Mouse (Mus musculus): ENCODE measurements around the gene Dnajc7.
"Not testable (repeated sequence)": the region's sequence is repeated elsewhere in the genome, so short reads cannot be mapped to it uniquely, and the experiment has no call there.

Dnajc7 gene

GRCm38 (mm10) chr11:100619982-100620381 is at the start of gene Dnajc7:
Gene Dnajc7, minus strand, starts transcription at chr11:100620168.
- DNase-seq = no peak

GRCm38 (mm10) chr11:100659806-100660205 is 39.8 kb upstream of the Dnajc7 start:
- no peak for DNase-seq

GRCm38 (mm10) chr11:100656458-100656857 is 36.5 kb upstream of the Dnajc7 start:
- DNase-seq = no peak

- DNase-seq = not testable (repeated sequence)
Observed at GRCm38 (mm10) chr11:100655589-100655988, 35.6 kb upstream of the Dnajc7 start.

DNA sequence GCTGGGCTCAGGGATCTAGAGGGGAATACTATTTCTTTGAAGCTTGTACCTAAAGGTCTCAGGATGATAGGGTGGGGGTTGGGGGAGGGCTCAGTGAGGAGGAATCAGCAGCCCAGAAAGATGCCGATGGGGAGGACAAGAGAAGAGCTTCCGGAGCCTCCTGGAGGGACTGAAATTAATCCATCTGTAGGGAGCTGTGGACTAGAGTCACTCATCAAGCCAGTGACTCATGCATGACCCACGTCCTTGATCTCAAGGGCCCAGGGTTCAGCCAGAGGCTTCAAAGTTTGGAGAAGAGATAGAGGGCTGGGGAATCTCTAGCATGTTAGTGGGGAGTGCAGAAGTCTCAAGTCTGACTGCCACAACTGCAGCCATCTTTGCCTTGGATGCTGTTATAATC is 31.8 kb upstream of the Dnajc7 start:
- no peak for DNase-seq

DNA sequence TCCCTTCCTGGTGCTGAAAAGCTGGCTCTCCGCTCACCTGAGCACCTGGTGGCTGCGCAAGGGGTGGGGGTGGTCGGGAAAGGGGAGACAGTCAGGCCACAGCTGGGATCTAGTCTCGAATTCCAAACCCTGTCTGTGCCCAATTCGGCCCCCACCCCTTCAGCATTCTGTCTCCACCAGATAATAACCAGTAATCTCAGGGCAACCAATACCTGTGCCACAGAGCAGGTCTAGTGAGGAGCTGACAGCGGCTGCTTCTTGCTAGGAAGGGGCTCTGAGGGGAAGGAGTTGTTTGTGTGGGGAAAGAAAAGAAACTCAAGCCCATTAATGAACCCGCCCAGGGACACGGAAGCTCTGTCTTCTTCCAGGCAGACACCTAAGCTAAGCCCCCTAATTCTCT is 31.2 kb upstream of the Dnajc7 start:
- no peak for DNase-seq

- no peak for DNase-seq
Observed at GRCm38 (mm10) chr11:100648405-100648804, 28.4 kb upstream of the Dnajc7 start.

- DNase-seq = no peak
Observed at GRCm38 (mm10) chr11:100646265-100646664, 26.3 kb upstream of the Dnajc7 start.

GRCm38 (mm10) chr11:100643612-100644575 is 23.9 kb upstream of the Dnajc7 start:
- no peak for DNase-seq

DNA sequence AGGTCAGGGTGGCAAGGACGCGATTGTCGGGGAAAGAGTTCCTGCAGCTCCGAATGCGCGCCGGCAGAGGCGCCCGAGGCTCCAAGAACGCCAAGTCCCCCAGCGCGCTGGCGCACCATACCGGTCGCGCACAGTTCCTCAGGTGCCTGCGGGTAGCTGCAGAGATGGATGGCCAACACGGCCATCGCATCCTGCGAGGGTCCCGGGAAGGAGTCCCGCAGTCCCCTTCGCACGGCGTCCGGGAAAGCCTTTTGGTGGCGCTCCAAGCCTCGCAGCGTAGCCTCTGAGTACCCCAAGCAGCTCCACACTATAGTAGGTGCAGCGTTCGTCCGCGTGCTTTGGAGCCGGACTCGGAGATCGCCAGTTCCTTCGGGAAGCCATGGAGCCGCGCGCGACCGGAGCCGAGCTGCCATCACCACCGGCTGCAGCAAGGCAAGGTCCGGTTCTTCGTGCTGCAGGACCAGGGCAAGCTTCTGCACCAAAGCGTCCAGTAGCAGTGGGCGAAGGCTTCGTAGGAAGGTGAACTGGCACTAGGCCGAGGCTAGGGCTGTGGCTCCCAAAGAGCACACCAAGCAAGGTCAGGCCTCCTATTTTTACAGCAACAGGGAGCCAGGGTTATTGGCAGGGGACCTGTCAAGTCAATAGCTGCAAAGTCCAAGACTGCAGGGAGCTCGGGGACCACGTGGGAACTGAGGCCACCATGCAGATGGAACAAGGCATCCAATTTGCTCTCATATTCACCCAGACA is 20.4 kb upstream of the Dnajc7 start:
- no peak for DNase-seq

- no peak for DNase-seq
Observed at GRCm38 (mm10) chr11:100634530-100634929, 14.6 kb upstream of the Dnajc7 start.

- DNase-seq = no peak
Observed at GRCm38 (mm10) chr11:100628862-100629352, 8.9 kb upstream of the Dnajc7 start.

GRCm38 (mm10) chr11:100628056-100628455 is 8.1 kb upstream of the Dnajc7 start:
- no peak for DNase-seq

DNA sequence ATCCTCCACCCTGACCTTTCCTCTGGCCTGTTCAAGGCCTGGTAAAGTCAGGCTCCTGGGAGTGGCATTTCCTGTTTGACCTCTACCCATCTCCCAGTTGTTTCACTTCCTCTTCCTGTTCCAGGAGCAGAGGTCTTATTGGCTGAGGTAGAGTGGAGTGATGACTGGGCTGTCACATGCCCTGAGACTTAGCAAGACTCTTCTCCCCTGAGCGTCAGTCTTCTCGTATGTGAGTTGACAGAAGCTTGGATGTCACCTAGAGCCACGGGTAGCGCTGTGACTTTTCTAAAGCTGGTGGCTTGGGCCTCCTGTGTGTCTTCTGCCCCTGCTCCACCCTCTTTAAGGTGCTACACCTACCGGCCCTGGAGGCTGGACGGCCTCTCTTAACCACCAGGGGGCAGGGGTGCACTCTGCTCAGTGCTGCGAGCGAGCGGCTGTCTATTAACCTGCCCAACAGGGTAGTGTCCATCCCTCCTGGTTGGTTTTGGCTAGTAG is 6.8 kb upstream of the Dnajc7 start:
- DNase-seq = peak; percentile 45

DNA sequence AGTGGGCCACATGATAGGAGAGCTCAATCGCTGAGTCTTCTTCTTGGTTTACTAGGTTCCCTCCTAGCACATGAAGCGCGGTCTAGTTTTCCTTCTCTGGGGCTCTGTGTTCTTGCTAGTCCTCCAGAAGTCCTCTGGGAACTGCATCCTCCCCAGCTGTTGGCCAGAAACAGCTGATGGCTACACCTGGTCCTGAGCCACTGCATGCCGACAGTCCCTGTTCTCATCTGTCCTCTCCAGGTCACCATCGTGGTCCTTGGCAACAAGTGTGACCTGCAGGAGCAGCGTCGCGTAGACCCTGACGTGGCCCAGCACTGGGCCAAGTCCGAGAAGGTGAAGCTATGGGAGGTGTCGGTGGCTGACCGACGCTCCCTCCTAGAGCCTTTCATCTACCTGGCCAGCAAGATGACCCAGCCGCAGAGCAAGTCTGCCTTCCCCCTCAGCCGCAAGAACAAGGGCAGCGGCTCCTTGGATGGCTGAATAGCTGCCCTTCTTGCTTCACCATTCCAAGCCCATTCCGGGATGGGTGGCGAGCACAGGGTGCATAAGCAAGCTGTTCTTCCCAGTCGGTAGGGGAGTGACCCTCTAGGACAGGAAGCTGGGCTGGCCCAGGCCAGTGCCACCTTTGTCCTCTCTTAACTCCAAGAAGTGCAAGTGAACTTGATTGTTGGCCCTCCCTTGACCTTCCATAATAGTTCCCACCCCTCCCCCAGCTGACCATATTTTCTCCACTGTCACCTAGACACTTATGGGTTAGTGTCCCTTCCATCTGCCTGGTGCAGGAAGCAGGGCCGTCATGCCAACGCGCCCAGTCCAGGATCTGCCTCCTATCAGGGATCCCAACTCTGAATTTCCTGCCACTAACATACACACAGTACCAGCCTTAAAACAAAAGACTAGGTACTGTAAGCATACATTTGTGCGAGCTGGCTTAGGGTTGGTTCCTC is 6.1 kb upstream of the Dnajc7 start:
- no peak for DNase-seq

DNA sequence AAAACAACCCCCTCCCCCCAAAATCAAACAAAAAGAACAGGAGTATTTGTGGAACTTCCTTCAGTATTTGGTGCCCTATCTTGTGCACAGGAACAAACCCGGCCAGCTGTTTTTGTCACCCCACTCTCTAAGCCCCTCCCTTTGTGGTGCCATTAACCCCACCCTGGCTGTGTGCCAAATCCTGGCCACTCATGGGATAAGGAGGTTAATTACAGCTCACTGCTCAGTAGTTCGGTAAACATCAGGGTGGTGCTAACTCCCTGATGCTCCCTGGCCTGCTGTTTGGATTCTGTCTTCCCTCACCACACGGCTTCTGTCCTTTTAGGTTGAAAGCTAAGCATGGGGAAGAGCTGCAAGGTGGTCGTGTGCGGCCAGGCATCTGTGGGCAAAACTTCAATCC is 3.9 kb upstream of the Dnajc7 start:
- DNase-seq = no peak

DNA sequence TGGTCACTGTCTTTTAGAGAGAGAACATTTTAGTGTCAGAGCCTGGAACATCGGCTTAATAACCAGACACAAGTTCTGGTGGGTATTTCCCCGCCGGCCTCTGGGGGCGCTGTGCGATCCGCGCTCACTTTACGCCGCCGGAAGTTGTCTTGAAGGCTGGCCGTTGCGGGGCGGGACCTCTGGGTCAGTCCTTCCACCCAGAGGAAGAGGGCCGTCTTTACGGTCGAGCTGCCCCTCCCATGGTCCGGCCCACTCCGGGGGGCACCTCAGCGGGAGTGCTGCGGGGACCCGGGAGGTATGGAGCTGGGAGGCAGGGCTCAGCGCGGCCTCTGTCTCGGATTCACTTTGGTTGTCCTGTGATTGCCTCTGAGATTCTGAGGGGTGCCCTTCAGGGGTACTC is 2.7 kb upstream of the Dnajc7 start:
- DNase-seq = peak; percentile 93

DNA sequence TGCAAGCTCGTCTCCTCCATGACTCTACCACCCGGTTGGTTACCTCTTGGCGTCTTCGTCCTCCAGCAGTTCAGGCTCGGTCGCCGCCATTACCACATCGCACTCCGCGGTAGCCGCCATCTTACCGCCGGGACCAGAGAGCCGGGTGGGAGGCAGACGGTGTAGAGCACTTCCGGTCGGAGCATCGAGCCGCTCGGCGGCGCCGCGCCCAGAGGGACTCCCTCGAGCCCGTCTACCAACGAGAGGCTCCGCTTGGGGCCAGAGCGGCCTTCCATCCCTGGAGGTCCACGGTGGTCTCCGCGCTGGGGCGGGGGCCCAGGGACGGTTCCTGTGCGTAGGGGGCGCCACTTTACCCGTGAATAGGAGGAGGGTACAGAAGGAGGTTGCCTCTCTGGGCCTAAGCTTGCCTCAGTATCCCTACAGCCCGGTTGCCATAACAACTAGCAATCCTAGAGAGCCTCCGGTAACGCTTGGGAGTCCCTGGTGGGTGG is 438 bp downstream of the Dnajc7 start:
- DNase-seq = peak; percentile 93

GRCm38 (mm10) chr11:100618761-100619484 is 1.0 kb downstream of the Dnajc7 start, which contains the start of gene Nkiras2:
Gene Nkiras2, plus strand, starts transcription at chr11:100619244.
- DNase-seq = no peak

- no peak for DNase-seq
Observed at GRCm38 (mm10) chr11:100617480-100617879, 2.5 kb downstream of the Dnajc7 start.

DNA sequence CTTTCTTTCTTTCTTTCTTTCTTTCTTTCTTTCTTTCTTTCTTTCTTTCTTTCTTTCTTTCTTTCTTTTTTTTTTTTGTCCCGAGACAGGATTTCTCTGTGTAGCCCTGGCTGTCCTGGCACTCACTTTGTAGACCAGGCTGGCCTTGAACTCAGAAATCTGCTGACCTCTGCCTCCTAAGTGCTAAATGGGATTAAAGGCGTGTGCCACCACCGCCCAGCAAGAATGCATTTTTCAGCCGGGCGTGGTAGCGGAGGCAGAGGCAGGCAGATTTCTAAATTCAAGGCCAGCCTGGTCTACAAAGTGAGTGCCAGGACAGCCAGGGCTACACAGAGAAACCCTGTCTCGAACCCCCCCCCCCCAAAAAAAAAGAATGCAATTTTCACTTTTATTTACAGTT is 3.1 kb downstream of the Dnajc7 start:
- not testable (repeated sequence) for DNase-seq
